Mouse (Mus musculus): ENCODE measurements around the gene Zfp580. TPM values are rescaled to one million over a fixed set of nuclear protein-coding genes. Genes with fewer than 3 reads are reported as not detected.

Gene Zfp580
- total RNA-seq, 2 experiments from 2014 or later: 5.5 to 7.9 TPM

DNA sequence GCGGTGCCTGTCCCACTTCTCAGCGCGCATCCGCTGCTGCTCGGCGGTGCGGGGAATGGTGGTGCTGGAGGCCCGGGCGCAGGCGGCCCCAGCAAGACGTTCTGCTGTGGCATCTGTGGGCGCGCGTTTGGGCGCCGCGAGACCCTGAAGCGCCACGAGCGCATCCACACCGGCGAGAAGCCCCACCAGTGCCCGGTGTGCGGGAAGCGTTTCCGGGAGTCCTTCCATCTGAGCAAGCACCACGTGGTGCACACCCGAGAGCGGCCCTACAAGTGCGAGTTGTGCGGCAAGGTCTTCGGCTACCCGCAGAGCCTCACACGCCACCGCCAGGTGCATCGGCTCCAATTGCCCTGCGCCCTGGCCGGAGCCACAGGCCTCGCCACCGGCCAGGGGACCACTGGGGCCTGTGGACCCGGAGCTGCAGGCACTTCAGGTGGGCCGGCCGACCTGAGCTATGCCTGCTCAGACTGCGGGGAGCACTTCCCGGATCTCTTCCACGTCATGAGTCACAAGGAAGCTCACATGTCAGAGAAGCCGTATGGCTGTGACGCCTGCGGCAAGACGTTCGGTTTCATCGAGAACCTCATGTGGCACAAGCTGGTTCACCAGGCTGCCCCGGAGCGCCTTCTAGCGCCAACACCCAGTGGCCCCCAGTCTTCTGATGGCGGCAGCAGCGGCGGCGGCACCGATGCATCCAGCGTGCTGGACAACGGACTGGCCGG is 20.6 kb upstream of the Zfp580 start:
- intact Hi-C loops (cut with DNase I): no loop called here
- DNase-seq: no peak

DNA sequence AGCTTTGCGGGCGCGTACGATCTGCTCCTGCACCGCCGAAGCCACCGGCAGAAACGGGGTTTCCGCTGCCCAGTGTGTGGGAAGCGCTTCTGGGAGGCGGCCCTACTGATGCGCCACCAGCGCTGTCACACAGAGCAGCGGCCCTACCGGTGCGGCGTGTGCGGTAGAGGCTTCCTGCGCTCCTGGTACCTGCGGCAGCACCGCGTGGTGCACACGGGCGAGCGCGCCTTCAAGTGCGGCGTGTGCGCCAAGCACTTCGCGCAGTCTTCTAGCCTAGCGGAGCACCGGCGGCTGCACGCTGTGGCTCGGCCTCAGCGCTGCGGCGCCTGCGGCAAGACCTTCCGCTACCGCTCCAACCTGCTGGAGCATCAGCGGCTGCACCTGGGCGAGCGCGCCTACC is 19.8 kb upstream of the Zfp580 start:
- DNase-seq: no peak
- intact Hi-C loops (cut with DNase I): no loop called here

DNA sequence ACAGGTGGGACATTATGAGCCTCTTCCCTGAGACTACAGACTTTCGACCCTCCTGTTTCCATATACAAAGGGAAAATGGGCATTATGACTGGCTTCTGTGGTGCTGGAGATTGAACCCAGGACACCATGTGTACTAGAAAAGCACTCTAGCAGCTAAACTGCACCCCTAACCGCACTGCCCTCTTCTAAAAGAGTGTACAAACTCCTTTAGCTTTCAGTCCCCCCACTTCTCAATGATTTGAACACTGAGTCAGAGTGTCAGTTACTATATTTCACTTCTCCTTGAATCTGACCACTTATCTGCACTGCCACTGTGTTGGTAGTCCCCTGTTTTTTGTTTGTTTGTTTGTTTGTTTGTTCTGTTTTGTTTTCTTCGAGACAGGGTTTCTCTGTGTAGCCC is 17.5 kb upstream of the Zfp580 start, which contains the start of gene 4632433K11Rik:
Gene 4632433K11Rik, plus strand, starts transcription at position 301 of the 400 bp plus-strand sequence.
- DNase-seq: no peak
- intact Hi-C loops (cut with DNase I): no loop called here

DNA sequence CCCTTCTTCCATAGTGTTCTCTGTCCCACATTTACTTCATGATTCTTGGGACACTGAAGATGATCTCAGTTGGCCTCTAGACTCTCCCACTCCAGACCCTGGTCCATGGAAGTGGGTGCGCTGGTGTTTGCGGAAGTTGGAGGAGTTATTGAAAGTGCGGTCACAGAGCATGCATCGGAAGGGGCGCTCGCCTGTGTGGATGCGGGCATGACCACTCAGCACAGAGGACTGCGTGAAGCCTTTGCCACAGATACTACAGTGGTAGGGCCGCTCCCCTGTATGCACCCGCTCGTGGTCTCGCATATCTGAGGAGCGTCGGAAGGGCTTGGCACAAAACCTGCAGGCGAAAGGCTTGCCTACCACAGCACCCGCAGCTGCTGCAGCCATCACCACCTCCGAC is 15.7 kb upstream of the Zfp580 start:
- DNase-seq: no peak
- intact Hi-C loops (cut with DNase I): no loop called here

DNA sequence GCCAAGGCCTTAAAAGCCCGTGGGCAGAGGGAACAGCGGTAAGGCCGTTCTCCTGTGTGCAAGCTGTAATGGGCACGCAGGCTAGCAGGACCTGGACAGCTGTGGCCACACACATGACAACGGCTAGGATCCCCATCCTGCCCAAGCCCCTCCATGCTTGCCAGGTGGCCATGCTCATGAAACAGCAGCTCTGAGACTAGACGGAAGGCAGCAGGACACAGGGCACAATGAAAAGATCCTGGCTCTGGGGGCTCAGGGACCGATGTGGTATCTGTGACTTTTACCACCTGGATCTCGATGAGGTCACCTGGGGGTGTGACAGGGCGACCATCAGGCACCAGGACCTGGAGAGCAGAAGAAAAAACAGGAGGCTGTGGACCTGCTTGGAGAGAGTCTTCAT is 15.2 kb upstream of the Zfp580 start:
- DNase-seq: no peak
- intact Hi-C loops (cut with DNase I): no loop called here

DNA sequence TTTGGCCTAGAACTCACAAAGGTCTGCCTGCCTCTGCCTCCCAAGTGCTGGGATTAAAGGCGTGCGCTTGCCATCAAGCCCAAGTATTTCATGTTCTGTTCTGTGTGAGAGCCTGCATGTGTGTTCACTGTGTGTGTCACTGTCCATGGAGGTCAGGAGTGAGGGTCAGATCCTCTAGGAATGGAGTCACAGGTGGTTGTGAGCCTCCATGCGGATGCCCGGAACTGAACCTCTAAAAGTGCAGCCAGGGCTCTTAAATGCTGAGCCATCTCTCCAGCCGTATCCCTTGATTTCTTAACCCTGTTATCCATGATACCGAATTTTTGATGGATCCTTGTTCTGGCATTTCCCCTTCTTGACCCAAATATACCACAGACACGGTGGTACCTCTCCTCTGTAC is 14.3 kb upstream of the Zfp580 start:
- no peak for DNase-seq
- intact Hi-C loops (cut with DNase I): no loop called here

DNA sequence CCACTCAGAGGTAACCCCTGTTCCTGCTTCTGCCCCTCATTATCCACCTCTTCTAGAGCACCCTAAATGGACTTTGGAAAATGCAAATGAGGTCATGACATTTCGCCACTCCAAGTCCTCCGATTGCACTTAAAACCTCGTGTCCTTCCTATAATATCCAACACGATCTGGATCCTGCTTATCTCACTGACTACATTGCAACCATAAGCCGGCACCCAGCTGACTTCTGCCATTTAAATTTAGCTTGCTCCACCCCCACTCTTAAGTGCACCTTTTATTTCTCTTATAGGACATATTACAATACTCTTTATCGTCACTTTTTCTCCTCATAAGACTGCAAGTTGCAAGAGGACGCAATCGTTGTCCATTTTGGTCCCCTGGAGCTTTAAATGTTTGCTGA is 13.9 kb upstream of the Zfp580 start:
- intact Hi-C loops (cut with DNase I): no loop called here
- DNase-seq: no peak

DNA sequence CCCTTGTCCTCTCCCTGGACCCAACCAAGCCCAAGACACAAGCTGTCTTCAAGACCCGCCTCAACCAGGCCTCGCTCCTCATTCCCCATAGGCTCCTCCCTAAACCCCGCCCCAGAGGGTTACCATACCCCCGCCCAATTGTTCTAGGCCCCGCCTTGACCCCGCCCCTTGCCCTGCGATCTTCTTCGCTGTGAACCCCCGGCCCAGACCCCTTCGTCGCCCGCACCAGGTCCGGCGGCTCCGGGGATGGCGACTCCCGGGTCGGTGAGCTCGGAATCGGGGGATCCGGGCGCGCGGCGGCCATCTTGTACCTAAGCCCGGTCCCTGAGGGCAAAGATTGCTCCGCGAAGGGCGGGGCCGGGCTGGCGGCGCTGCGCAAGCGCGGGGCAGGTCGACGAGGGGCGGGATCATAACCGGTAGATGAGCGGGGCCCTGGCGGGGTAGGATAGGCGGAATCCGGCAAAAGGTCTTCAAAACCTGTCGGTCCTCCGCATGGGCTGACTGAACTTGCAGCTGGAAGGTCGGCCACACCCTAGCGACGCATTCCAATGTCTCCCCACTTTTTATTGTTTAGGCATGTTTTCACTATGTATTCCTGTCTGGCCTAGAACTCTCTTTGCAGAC is 13.1 kb upstream of the Zfp580 start, which contains the start of gene Zfp784:
Gene Zfp784, minus strand, starts transcription at position 338 of the 624 bp plus-strand sequence.
- peak; percentile 94 to 95 for DNase-seq
- intact Hi-C loops (cut with DNase I): no loop called here

DNA sequence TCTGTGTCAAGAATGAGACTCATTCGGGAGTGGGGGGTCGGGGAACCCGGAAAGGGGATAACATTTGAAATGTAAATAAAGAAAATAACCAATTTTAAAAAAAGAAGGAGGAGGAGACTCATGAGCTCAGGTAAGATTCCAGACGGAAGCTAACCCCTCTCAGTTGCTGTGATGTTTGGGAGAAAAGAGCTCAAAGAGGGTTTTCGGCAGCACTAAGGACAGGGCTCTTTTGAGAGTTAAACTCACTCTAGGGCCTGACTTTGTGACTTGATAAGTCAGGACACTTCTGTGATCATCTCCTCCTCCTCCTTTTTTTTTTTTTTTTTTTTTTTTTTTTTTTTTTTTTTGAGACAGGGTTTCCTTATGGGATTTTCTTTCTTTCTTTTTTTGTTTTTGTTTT is 12.4 kb upstream of the Zfp580 start:
- no peak for DNase-seq
- intact Hi-C loops (cut with DNase I): no loop called here

DNA sequence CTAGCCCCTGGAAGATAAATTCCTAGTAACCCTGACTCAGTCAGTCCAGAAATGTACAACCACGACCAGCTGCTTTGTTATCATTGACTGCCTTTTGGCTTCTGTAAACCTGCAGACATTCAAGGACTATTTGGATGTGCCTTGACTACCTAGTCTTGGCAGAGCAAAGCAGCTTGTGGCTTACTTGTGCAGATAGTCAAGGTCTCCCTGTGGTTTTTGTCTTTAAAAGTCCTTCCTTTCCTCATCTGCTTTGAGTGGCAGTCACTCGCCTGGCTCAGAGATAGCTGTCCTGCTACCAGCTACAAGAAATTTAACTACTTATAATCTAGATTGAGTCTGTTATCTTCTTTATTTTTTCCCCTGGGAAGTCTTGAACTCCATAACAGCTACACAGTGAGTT is 6.4 kb upstream of the Zfp580 start:
- intact Hi-C loops (cut with DNase I): loop anchor here (5.0 kb wide), 1 partner anchor 33 kb away; the partner anchor contains the start of genes Fiz1 and Zfp524
- no peak for DNase-seq

DNA sequence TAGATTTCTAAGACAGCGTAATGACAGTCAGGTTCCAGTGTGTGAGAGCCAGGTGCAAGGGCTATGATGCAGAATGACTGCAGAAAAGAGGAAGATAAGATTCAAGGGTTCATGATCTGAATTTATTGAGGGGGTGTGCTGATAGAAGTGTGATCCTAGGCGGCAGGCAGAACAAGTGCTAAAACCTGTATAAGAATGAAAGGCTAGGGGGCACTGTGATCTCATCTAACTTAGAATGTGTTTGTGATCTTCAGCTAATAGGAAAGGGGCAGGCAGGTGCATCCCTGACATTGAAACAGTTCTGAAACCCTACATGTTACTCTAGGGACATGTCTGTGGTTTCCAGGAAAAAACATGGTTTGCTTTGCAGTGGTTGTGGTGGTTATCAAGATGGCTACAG is 5.2 kb upstream of the Zfp580 start:
- intact Hi-C loops (cut with DNase I): loop anchor here (5.0 kb wide), 1 partner anchor 34 kb away; the partner anchor contains the start of genes Fiz1 and Zfp524
- no peak for DNase-seq

DNA sequence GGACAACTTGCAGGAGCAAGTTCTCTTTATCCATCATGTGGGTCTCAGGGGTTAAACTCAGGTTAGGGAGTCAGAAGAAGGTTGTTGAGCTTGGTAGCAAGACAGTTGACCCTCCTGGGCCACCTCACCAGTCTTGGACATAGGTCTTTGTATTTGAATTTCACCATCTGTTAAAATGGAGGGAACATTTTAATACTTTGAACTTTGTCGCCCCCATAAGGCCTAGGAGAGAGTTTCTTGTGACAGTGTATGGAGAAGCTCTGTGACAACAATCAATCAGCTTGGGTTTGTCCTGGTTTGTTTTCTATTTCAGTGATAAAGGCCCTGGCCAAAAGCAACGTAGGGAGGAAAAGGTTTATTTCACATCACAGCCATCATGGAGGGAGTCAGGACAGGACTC is 4.0 kb upstream of the Zfp580 start:
- DNase-seq: peak in 1 of 2 experiments; percentile 42
- intact Hi-C loops (cut with DNase I): loop anchor here (1.0 to 5.0 kb wide), 2 partner anchors 35 to 104 kb away; partner anchors contain the start of genes Fiz1 and Zfp524

DNA sequence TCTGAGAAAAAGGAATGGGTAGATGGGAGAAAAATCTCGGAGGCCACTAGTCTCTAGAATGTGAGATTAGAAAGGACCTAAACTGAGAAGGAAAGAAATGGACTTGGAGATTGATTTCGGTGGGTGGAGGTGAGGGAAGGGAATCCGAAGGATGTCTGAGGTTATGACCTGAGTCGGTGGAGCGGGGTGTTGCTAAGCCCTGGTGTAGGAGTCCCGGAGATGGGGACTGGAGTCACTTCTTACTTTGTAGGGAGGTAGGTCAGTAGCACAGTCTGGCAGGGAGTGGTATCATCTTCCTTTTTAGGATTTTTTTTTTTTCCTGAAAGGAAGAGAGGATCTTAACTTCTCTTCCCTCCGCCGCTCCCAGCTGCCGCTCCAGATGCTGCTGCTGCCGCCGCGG is 1.1 kb downstream of the Zfp580 start:
- no peak for DNase-seq
- intact Hi-C loops (cut with DNase I): loop anchor here (10.0 kb wide), 1 partner anchor 498 kb away; no protein-coding TSS in a partner anchor

DNA sequence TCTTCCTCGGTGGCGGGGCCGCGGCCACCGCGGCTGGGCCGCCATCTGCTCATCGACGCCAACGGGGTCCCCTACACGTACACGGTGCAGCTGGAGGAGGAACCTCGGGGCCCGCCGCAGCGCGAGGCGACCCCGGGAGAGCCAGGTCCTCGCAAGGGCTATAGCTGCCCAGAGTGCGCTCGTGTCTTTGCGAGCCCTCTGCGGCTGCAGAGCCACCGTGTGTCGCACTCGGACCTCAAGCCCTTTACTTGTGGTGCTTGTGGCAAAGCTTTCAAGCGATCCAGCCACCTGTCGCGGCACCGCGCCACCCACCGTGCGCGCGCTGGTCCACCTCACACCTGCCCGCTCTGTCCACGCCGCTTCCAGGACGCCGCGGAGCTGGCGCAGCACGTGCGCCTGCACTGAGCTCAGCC is 1.6 kb downstream of the Zfp580 start:
- intact Hi-C loops (cut with DNase I): loop anchor here (10.0 kb wide), 1 partner anchor 498 kb away; no protein-coding TSS in a partner anchor
- no peak for DNase-seq

DNA sequence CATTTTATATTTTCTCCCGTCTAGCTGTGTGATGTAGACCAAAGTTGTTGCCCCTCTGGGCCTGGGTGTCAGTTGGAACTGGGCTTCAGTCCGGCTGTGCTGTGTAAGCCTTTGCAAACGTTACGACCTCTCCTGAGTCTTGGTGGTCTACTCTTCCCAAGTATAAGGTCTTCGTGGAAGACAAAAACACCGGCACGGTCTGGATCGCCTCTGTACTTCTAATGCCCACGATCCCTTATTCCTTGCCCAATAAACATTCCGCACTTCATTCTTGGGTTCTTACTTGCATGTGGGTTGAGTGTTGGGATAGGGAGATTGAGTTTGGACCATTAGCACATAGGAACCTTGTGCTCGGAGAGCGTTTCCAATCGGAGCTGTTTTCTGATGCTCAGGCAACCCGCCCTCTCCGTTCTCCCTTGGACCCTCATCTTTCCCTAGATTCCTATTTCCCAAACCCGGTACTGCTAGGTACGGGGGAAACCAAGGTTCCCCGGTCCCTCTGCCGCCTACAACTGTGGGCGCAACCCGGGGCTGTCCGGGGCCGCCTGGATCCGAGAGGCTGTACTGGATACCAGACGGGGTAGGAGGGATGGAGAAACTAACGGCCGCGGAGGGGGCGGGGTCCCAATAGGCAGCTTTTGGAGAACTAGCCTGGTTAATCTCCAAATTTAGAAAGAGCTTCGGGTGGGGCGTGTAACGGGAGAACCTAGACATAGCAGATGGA is 2.3 kb downstream of the Zfp580 start:
- no peak for DNase-seq
- intact Hi-C loops (cut with DNase I): loop anchor here (10.0 kb wide), 1 partner anchor 499 kb away; no protein-coding TSS in a partner anchor

DNA sequence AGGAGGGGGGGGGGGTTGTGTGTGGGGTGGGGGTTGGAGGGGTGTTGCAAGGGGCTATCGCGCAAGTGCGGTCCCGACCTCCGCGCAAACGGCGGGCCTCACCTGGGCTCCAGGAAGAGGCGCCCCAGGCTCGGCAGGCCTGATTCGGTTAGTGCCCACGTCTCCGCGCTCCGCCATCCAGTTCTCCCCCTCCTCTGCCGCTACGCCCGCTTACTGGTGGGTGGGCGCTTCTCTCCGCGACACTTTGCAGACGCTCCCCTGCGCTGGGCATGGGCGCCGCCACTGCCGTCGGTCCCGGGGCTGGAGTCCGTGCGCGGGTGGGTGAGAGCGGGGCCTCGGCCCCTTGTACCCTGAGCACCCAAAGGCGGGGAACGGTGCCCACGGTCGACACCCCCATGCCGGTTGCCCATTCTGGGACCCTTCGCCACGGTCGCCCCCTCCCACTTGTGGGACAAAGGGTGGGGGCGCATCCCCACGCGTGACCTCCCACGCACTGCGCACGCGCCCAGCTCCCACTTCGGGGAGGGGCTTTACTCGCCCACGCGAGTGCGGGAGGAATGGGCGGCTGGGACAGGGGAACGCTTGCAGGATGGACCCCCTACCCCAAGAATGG is 5.4 kb downstream of the Zfp580 start:
- DNase-seq: no peak
- intact Hi-C loops (cut with DNase I): loop anchor here (10.0 kb wide), 1 partner anchor 502 kb away; no protein-coding TSS in a partner anchor

DNA sequence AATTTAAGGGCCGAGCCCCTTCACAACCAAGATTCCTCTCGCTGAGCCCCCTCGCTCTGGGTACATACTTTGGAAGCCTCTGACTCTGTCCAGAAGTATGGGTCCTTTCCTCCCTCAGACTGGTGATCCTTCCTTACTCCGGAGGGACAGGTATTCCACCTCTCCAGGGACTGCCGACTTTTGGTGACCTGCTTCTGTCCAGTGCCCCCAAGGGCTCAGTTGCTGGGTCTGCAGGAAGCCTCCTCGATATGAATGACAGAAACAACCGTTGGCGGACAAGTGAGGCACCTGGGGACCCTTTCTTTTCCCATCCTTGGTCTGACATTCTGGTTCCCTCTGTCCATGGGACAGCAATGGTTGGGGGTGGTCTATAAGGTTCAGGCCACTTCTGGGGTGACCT is 6.0 kb downstream of the Zfp580 start:
- intact Hi-C loops (cut with DNase I): loop anchor here (10.0 kb wide), 1 partner anchor 503 kb away; no protein-coding TSS in a partner anchor
- DNase-seq: no peak

DNA sequence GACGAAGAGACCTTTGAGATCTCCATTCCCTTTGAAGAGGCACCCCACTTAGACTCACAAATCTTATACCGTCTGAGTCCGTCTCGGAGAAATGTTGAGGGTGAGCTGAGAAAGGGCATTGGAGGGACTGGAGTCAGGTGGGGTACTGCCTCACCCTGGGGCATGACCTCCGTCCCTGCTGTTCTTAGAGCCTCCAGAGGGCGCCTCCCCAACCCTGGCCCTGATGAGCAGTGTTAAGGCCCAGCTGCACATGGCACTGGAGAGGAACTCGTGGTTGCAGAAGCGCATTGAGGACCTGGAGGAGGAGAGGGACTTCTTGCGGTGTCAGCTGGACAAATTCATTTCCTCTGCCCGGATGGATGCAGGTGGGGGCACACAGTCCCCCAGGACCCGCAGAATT is 6.5 kb downstream of the Zfp580 start:
- no peak for DNase-seq
- intact Hi-C loops (cut with DNase I): loop anchor here (10.0 kb wide), 1 partner anchor 503 kb away; no protein-coding TSS in a partner anchor

DNA sequence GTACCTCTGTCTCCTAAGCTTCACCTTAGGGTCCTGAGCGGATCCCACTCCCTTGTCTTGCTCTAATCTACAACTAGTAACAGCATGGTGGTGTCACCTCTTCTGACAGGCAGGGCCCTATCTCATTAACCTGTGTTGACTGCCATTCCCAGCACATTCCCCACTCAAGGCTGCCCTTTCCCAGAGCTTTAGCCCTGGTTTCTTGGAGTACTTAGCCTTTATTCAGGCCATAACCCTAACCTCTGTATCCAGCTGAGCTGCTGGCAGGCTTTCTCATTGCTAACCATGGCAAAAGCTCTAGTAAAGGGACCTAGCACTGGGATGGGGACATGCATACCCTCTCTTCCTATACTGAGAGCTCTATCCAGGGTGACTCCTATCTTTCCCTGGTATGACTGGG is 7.3 kb downstream of the Zfp580 start:
- intact Hi-C loops (cut with DNase I): loop anchor here (10.0 kb wide), 1 partner anchor 504 kb away; no protein-coding TSS in a partner anchor
- no peak for DNase-seq

DNA sequence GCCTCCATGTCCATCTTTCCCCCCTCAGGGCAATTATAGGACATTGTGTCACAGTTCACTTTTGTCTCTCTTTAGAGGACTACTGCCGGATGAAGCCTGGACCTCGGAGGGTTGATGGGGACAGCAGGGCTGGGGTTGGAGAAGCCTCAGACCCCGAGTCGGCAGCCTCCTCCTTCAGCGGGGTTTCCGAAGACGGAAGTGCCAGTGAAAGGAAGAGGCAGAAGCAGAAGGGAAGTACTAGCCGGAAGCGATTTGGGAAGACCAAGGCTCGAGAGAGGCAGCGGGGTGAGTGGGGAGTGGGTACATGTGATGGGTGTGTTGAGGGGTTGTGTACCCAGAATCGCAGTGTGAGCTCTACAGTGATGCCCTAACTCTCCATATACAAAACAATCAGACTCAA is 8.1 kb downstream of the Zfp580 start:
- intact Hi-C loops (cut with DNase I): loop anchor here (10.0 kb wide), 1 partner anchor 505 kb away; no protein-coding TSS in a partner anchor

More for the DNA sequence above, 8.1 kb downstream of the Zfp580 start:
- no peak for DNase-seq

All from heart, postnatal 14 days (tissue).